Mouse (Mus musculus) layer of hippocampus, adult 9-10 months (tissue): Measurements from ENCODE around the gene Vav3.

ENCODE experiments used
- DNase-seq: peaks from one replicate; pipeline ENCODE4 v3.0.0; 2022; ENCODE audit warnings: low spot score

Gene Vav3

DNA sequence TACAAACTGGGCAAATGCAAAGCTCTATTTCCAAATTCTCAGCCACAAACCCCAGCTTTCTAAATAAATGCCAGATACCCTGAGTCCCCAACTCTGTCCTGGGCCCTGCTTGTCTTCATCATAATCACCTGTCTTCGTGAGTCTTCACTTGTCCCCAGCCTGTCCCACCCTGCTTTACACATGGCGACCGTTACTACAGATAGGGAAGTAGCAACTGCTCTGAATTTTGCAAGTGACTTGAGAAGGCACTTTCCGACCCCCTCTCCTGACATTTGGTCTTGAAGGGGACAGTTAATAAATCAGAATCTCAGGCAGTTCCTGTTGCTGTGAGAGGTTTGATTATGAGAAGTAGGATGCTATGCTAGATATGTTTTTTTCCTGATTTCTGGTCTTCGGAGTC, 13.4 kb downstream of the Vav3 start:
- no peak for DNase-seq

GRCm38 (mm10) chr3:109355158-109355557, 14.7 kb downstream of the Vav3 start:
- no peak for DNase-seq

DNA sequence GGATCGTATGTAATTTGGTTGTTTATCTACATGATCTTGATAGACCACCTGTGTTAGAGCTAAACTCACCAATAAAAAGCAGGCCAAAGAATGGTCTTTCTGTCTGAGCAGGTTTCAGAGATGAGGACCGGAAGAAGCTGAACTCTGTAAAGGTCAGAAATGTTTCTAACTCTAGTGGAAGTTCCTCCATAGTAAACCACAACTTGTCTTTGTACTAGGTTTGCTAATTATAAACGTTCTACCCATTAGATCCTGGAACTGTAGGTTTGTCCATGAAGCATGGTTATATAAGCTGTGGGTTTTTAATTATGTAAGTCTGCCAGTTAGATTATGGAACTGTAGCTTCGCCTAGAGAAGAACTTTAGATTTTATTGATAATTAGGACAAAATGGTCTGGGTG, 20.3 kb downstream of the Vav3 start:
- no peak for DNase-seq

GRCm38 (mm10) chr3:109361882-109362281, 21.4 kb downstream of the Vav3 start:
- DNase-seq, result no peak

DNA sequence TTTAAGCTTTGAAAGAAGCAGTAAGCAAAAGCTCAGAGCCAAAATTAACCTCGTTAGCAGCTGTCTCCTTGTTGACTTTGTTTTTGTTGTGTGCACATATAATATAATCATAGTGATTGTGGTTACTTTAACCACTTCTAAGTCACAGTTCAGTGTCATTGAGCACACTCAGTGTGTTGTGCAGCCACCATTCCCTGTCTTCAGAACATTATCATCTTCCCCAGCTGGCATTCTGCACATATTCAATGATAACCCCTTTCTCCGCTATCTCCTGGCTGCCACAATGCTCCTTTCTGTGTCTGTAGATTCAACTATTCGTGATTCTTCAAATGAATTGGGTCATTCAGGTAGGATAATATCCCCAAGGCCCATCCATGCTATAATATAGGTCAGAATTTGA, 21.9 kb downstream of the Vav3 start:
- DNase-seq, result no peak

DNA sequence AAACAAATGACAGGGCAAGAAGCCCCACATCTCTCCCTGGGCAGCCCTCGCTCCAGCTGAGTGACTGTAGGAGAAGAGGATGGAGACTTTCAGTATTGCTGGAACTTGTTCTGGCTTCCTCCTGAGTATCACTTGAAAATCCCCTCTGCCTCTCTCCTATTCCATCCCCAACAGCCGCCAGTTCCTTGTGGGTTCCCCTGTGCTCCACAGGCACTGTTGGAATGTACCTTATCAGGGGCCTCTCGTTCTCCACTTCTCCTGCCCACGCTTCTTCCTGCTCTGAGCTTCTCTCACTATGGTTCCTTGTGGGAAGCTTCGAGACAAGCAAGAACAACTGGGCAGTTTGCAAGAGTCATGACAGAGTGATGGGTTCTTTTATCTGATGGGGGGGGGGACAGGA, 23.1 kb downstream of the Vav3 start:
- no peak for DNase-seq

- no peak for DNase-seq
These were observed 25.4 kb downstream of the Vav3 start for GRCm38 (mm10) chr3:109365875-109366274.

GRCm38 (mm10) chr3:109366411-109366851, 26.0 kb downstream of the Vav3 start:
- no peak for DNase-seq

- no peak for DNase-seq
These were observed 28.2 kb downstream of the Vav3 start for GRCm38 (mm10) chr3:109368383-109369289.

DNA sequence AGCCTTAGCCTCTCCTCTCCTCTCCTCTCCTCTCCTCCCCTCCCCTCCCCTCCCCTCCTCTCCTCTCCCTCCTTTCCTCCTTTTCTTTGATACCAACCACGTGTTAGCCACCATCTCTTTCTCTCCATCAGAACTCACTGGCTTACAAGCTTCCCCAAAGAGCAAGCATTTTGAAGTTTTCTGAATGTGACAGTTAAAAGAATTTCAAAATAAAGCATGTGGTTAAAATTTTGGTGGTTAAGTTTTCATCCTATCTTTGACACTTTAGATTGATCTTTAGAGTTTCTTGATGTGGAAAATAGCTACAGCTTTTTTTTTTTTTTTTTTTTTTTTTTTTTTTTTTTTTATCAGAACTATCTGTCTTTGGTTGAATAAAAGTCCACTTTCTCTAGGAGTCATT, 31.1 kb downstream of the Vav3 start:
- no peak for DNase-seq

GRCm38 (mm10) chr3:109372678-109373077, 32.2 kb downstream of the Vav3 start:
- no peak for DNase-seq

DNA sequence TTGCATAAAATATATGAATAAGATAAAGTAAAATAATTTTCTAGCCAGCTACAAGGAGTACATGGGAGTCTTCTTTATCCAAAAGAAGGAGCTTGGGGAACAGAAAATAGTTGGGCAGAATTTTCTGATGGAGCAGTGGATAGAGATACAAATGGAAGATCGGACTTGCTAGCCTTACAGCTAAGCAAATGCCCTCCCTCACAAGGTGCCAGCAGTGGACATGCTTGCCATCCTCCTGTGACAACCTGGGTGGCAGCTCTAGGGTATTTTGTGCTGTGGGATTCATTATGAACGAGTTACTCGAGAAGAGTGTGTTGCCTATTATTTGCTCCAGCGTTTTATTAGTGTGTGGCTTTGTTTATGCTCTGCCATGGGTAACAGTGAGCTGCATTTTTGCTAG, 37.8 kb downstream of the Vav3 start:
- DNase-seq, result no peak

GRCm38 (mm10) chr3:109378684-109379083, 38.2 kb downstream of the Vav3 start:
- no peak for DNase-seq

DNA sequence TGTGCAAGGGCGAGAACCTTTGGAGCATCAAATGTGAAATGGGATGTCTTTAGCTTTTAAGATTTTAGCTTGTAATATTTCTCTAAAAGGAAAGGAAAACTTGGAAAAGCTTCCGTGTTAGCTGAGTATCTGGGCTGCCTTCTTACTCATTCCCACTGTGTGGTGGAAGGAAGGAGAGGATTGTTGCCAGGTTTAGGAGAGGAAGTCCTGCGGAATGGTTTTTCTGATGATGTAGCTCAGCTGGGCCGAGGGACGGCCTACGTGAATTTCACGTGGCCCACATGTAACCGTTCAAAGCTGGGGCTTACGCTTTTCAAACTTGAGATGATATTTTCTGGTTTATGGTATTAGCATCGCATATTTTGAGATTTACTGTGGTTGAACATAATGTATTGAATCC, 48.3 kb downstream of the Vav3 start:
- no peak for DNase-seq

GRCm38 (mm10) chr3:109401527-109401926, 61.1 kb downstream of the Vav3 start:
- DNase-seq, result no peak

GRCm38 (mm10) chr3:109411294-109411693, 70.8 kb downstream of the Vav3 start:
- DNase-seq, result no peak

DNA sequence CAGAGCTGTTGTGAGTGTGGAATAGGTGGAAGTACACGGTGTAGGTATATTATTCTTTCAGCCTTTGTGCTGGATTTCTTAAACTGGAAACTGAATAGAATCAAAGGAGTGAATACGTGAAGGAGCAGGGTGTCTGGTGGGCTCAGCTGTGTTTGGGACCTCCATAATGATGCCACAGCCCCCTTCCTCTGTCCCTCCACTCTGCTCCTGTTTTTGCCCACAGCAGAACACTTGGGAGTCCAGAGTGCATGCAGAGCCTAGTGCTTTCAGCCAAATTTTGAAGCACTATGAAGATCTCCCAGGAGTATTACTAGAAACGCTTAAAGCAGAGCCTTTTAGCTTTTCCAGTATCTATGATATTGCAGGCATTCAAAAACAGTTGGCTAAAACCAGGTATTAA, 80.0 kb downstream of the Vav3 start:
- DNase-seq, result no peak

GRCm38 (mm10) chr3:109421019-109421418, 80.6 kb downstream of the Vav3 start:
- DNase-seq, result no peak

- DNase-seq, result no peak
These were observed 83.1 kb downstream of the Vav3 start for GRCm38 (mm10) chr3:109423440-109424079.

DNA sequence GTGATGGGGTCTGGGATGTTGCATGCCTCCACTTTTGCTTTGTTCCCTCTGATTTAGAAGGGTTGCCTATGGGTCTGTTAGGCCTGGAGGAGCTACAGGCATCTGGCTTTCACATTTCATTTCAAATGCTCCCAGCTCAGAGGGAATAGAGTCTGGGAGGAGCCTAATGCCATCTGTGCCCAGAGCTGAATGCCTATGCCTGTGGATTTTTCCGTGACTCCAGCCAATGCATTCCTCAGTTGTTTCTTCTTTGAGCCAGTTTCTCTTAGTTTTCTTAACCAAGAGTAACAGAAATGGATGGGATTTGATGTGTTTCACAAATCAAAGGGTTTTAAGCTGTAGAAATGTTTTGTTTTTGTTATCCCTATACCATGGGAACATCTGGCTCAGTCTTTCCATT, 90.8 kb downstream of the Vav3 start:
- DNase-seq, result no peak

- DNase-seq, result no peak
These were observed 98.1 kb downstream of the Vav3 start for GRCm38 (mm10) chr3:109438552-109438951.

DNA sequence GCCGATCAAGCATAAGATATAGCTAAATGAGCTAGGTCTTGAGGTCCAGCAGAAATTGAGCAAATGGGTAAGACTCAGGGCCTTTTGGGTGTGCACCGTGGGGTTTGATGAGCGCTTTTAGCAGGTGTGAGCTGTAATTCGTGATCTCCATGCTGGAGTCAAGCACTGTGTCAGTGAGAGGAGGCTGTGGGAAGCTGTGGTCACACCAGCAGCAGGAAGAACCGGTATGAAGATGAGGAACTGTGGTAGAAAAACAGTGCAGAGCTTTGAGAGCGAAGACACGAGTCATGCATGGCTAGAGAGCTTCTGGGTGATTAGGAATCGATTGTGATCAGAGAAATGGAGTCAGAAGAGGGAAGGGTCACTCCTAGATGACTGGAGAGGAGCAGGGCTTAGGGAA, 98.8 kb downstream of the Vav3 start:
- DNase-seq, result no peak

GRCm38 (mm10) chr3:109440001-109440400, 99.5 kb downstream of the Vav3 start:
- DNase-seq, result no peak

DNA sequence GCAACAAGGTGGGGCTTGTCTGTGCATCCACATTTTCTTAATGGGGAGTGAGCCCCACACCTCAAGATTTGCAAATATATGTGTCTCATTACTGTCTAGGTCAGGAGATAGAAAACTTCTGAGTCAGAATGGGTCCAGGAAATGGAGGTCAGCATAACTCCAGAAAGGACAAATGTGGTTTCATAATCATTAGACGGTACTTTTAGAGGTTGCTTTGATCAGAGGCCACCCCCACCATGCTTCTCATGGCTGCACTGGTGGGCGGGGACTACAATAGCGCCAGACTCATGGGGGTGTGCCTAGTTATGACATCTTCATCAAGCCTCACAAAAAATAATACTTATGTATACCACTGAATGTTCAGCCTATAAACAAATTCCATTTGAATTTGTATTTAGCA, 103.6 kb downstream of the Vav3 start:
- no peak for DNase-seq
